ENCODE assay signal across 12 mouse cellular contexts in genomic region chr1:91484011-91484346, GRCm38 (mm10). TPM values are rescaled to one million over a fixed set of nuclear protein-coding genes. Genes with fewer than 3 reads are reported as not detected.
A peak's percentile ranks its signal among the peaks of the same experiment; 100 is the strongest.
DNase-seq lines count a peak whose midpoint lies in the region; ATAC-seq lines count a peak whose summit lies in the region.
"Had no signal": no experiment of that assay in that cellular context is flagged by ENCODE, and none has a peak within 500 bp of the region (broad histone marks: within the 10 kb centered on the region; RNA-seq: fewer than 3 reads in every experiment).

No protein-coding gene starts in this region.

- intact Hi-C loops in heart, postnatal 25 days (cut with DNase I), result loop anchor here (5.0 kb wide), 1 partner anchor 117 kb away; the partner anchor contains the start of gene Erfe

- H3K4me1 ChIP-seq in heart, embryonic 15.5 days (replicated peaks), result peaks cover 9% of the 10 kb centered on the region
- 0 out of 2 replicates have a peak, but pooled peaks cover 7% of the 10 kb centered on the region for H3K4me1 ChIP-seq in kidney, embryonic 15.5 days
- H3K4me1 ChIP-seq: embryonic facial prominence, embryonic 15.5 days; limb, embryonic 13.5 days had no signal

- no peaks in the 10 kb centered on the region for H3K36me3 ChIP-seq in heart, embryonic 15.5 days
- no peaks in the 10 kb centered on the region for H3K36me3 ChIP-seq in kidney, embryonic 15.5 days
- H3K36me3 ChIP-seq: embryonic facial prominence, embryonic 15.5 days; G1E; limb, embryonic 13.5 days had no signal

- no peaks in the 10 kb centered on the region for H3K27me3 ChIP-seq in heart, embryonic 15.5 days
- no peaks in the 10 kb centered on the region for H3K27me3 ChIP-seq in kidney, embryonic 15.5 days
- H3K27me3 ChIP-seq: embryonic facial prominence, embryonic 15.5 days; limb, embryonic 13.5 days had no signal

- H3K4me2 ChIP-seq in heart, embryonic 15.5 days, result no peak overlapping the region
- H3K4me2 ChIP-seq in kidney, embryonic 15.5 days, result no peak overlapping the region
- H3K4me2 ChIP-seq: embryonic facial prominence, embryonic 15.5 days; hindbrain, embryonic 14.5 days; limb, embryonic 13.5 days; midbrain, embryonic 11.5 days had no signal

- ATAC-seq in heart, embryonic 15.5 days (replicated peaks; ENCODE audit: insufficient number of reproducible peaks, insufficient read depth, low FRiP score, low read depth), result no peak
- ATAC-seq in kidney, embryonic 15.5 days (replicated peaks; ENCODE audit: low FRiP score), result 0 out of 2 replicates have a peak, but pooled peaks have one; percentile 9

- no peak overlapping the region for H3K4me3 ChIP-seq in heart, embryonic 15.5 days
- no peak overlapping the region for H3K4me3 ChIP-seq in kidney, embryonic 15.5 days (replicated peaks)
- H3K4me3 ChIP-seq: embryonic facial prominence, embryonic 15.5 days; limb, embryonic 13.5 days had no signal

- 64% methylated on average over 5 of the region's 5 CpGs for WGBS in heart, embryonic 15.5 days
- WGBS in kidney, embryonic 15.5 days, result 47% methylated on average over 5 of the region's 5 CpGs

- no peak overlapping the region for H3K27ac ChIP-seq in heart, embryonic 15.5 days
- H3K27ac ChIP-seq in kidney, embryonic 15.5 days, result no peak overlapping the region
- H3K27ac ChIP-seq: embryonic facial prominence, embryonic 15.5 days; hindbrain, embryonic 14.5 days; limb, embryonic 13.5 days had no signal

- peak overlapping the region; percentile 16; the same call in 1 of the 2 replicates for H3K9ac ChIP-seq in heart, embryonic 15.5 days
- H3K9ac ChIP-seq in kidney, embryonic 15.5 days, result no peak overlapping the region
- H3K9ac ChIP-seq: embryonic facial prominence, embryonic 15.5 days; hindbrain, embryonic 14.5 days; limb, embryonic 13.5 days had no signal

- DNase-seq in heart, postnatal 25 days (ENCODE audit: low spot score), result no peak
- DNase-seq in ovary, postnatal 36 days (ENCODE audit: low spot score), result peak; percentile 28
- DNase-seq in ovary, postnatal 14 days (ENCODE audit: low spot score), result no peak
- no peak for DNase-seq in natural killer cell, adult 2 months (ENCODE audit: low spot score in 2 of 2)
- no peak for DNase-seq in adipocyte (ENCODE audit: low spot score)

- H3K9me3 ChIP-seq in heart, embryonic 15.5 days (replicated peaks), result no peaks in the 10 kb centered on the region
- H3K9me3 ChIP-seq in kidney, embryonic 15.5 days (replicated peaks), result no peaks in the 10 kb centered on the region
- H3K9me3 ChIP-seq: embryonic facial prominence, embryonic 15.5 days; limb, embryonic 13.5 days had no signal

RNA-seq across cellular contexts. Expression of gene Traf3ip1, which starts 10.5 kb away (rescaled TPM):
- polyA plus RNA-seq in heart, embryonic 15.5 days (2015; fragmentation: Nextera tagmentation; extraction: Ambion mirVana), result 3.9 and 6.1 TPM in 2 replicates
- total RNA-seq in heart, postnatal 25 days (2021), result 1 to 10 TPM; 5.7 to 5.9 TPM
- polyA plus RNA-seq in kidney, embryonic 15.5 days (2015; fragmentation: Nextera tagmentation; extraction: Ambion mirVana), result 10.1 and 11.8 TPM in 2 replicates

RNA-seq across cellular contexts. Expression of gene Per2, which starts 24.9 kb away (rescaled TPM):
- 4.5 and 5.0 TPM in 2 replicates for polyA plus RNA-seq in heart, embryonic 15.5 days (2015; fragmentation: Nextera tagmentation; extraction: Ambion mirVana)
- 10 to 100 TPM in 1 of 2 experiments, 1 to 10 TPM in 1; 2.1 to 11.7 TPM for total RNA-seq in heart, postnatal 25 days (2021)
- polyA plus RNA-seq in kidney, embryonic 15.5 days (2015; fragmentation: Nextera tagmentation; extraction: Ambion mirVana), result 2.9 and 3.6 TPM in 2 replicates

RNA-seq across cellular contexts. Expression of gene Asb1, which starts 56.4 kb away (rescaled TPM):
- 5.0 and 6.5 TPM in 2 replicates for polyA plus RNA-seq in heart, embryonic 15.5 days (2015; fragmentation: Nextera tagmentation; extraction: Ambion mirVana)
- 10 to 100 TPM; 16.1 to 17.3 TPM for total RNA-seq in heart, postnatal 25 days (2021)
- 5.2 and 5.4 TPM in 2 replicates for polyA plus RNA-seq in kidney, embryonic 15.5 days (2015; fragmentation: Nextera tagmentation; extraction: Ambion mirVana)
